Mouse (Mus musculus) thymus, adult 2 months (tissue): ENCODE measurements around the gene Arhgef11. TPM values are rescaled to one million over a fixed set of nuclear protein-coding genes. Genes with fewer than 3 reads are reported as not detected.

Experiments used
- DNase-seq: peaks from one replicate; pipeline ENCODE4 v3.0.0; 2021
- H3K27ac ChIP-seq: fragments of 200-500 bp; 2 replicates; pipeline ENCODE4 v1.5.1; 2012; ENCODE audit warnings: low read length, control low read depth; ENCODE audit not compliant: control insufficient read depth, insufficient read depth
- H3K27me3 ChIP-seq: fragments of 200-500 bp; 2 replicates; pipeline ENCODE4 v1.6.1; 2012; ENCODE audit warnings: mild to moderate bottlenecking, low read length, moderate library complexity, mixed read lengths; ENCODE audit not compliant: control insufficient read depth, insufficient read depth
- H3K36me3 ChIP-seq: fragments of 200-500 bp; 2 replicates; pipeline ENCODE4 v1.6.1; 2012; ENCODE audit warnings: mild to moderate bottlenecking, low read length, moderate library complexity; ENCODE audit not compliant: control insufficient read depth, insufficient read depth
- H3K4me1 ChIP-seq: fragments of 200-500 bp; replicated peaks from 2 replicates; pipeline ENCODE4 v1.6.1; 2012; ENCODE audit warnings: low read length; ENCODE audit not compliant: control insufficient read depth, insufficient read depth
- H3K4me3 ChIP-seq: fragments of 200-500 bp; 2 replicates; pipeline ENCODE4 v1.5.1; 2012; ENCODE audit warnings: mild to moderate bottlenecking, low read length, control low read depth, moderate library complexity; ENCODE audit not compliant: control insufficient read depth, insufficient read depth
- CTCF ChIP-seq: fragments of 200-500 bp; IDR thresholded peaks from 2 replicates; pipeline ENCODE4 v1.5.1; 2012; ENCODE audit warnings: mild to moderate bottlenecking, control low read depth, low read length, moderate library complexity, borderline replicate concordance; ENCODE audit not compliant: control insufficient read depth, poor library complexity, insufficient read depth; ENCODE audit errors: extremely low read depth
- POLR2A ChIP-seq: fragments of 200-500 bp; IDR thresholded peaks from 2 replicates; pipeline ENCODE4 v1.6.1; 2012; ENCODE audit warnings: mild to moderate bottlenecking, low read length, control low read depth, moderate library complexity; ENCODE audit not compliant: control insufficient read depth, poor library complexity, insufficient read depth; ENCODE audit errors: extremely low read depth
- WGBS: fragments of 180-500 bp; shearing (Covaris S2); methylation state at CpG from one replicate; pipeline ENCODE4 v1.1.7; 2018; 5-methylcytosine and 5-hydroxymethylcytosine counted together
- polyA plus RNA-seq: library from polyadenylated mRNA; depleted of rRNA; stranded (reverse); fragments of >200 nt; gene quantifications from 2 replicates; pipeline ENCODE4 v1.2.3, GENCODE M21; 2012; rRNA removed

The Arhgef11 gene
- polyA plus RNA-seq, 1 experiment: 37.0 TPM

DNA sequence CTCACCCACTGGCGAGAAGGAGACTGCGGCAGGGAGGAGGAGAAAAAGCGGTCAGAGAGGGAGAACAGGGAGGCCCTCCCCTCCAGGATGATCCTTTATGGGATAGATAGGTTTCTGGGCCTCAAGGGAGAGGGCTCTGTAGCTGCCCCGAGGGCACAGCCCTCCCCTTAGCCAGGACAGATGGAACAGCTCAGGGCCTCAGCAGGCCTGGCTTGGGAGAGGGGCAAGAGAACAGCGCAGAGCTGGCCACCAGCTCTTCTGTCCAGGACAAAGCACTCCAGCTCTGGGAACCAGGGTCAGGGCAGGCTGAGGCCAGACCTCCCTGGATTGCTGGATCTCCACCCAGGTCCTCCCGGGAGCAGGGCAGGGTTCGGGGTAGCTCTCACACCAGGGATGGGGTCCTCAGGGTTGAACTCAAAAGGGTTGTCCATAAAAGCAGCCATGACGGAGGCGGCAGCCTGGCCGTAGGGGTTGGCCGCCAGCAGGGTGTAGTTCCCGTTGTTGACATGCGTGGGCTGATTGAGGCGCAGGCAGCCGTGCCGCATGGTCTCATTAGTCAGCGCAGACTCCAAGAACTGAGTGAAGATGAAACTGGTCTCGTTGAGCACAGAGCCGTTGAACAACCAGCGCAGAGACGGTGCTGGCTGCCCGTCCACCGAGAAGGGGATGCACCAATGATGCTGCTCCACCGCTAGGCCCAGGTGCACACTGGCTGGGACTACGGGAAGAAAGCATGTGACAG is 166.1 kb downstream of the Arhgef11 start:
- DNase-seq: no peak
- Histone ChIP-seq H3K36me3 (no peaks in the 10 kb centered on the region), H3K4me1 (no peaks in the 10 kb centered on the region), H3K27ac (no peak overlapping the region), H3K27me3 (no peaks in the 10 kb centered on the region), H3K4me3 (no peak overlapping the region)
- 91% methylated on average over 25 of the region's 25 CpGs for whole genome bisulfite sequencing
- TF ChIP-seq CTCF: no peak
- no peak for TF ChIP-seq POLR2A

DNA sequence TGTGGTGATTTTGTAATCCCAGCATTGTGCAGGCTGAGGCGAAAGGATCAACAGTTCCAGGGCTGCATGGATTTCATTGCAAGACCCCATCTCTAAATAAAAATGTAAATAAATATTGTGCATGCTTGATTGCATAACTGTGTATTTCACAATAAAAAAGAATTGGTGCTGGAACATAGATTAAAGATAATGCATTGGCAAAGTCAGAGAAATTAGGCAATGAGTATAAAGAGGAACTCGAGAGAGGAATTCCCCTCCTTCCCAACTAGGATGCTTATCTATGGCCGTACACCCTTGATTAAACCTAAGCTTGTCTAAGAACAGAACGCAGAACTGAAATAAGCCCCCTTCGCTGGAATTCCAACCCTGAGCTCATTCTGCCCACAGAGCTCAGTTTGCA is 167.8 kb downstream of the Arhgef11 start:
- no peak for DNase-seq
- Histone ChIP-seq H3K4me3 (no peak overlapping the region), H3K4me1 (no peaks in the 10 kb centered on the region), H3K36me3 (no peaks in the 10 kb centered on the region), H3K27me3 (no peaks in the 10 kb centered on the region), H3K27ac (no peak overlapping the region)
- 66% methylated on average over 5 of the region's 5 CpGs for WGBS
- no peak for TF ChIP-seq CTCF
- no peak for TF ChIP-seq POLR2A

DNA sequence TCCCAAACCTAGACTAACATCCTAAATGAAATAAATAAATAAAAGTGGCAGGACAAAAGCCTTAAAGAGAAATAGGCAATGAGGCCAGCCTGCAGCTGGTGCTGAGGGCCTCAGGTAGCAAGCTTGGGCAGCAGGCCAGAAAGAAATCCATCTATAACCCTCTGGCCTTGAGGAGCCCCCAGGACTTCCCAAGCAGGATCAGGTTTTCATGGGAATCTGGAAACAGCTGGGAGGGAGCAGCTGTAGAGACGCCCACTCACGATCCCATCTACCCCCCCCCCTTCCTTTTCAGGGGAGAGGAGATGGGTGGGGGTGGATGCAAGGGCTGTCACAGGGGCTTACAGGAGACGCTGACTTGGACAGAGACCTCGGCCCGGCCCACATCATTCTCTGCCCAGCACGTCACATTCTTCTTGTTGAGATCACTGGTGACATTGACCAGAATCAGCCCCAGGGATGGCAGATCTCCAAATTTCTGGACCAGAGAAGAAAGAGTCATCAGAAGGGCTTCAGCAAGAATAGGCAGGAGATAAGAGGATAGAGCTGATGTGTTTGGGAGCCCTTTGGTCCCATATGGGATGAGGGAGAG is 168.4 kb downstream of the Arhgef11 start:
- no peak for DNase-seq
- TF ChIP-seq POLR2A (no peak), CTCF (no peak)
- Histone ChIP-seq H3K4me3 (no peak overlapping the region), H3K27me3 (no peaks in the 10 kb centered on the region), H3K36me3 (no peaks in the 10 kb centered on the region), H3K4me1 (no peaks in the 10 kb centered on the region), H3K27ac (no peak overlapping the region)
- WGBS: 85% methylated on average over 6 of the region's 6 CpGs

Other genes with a start within 250 kb of the Arhgef11 start
- gene Fcrl1, start 241.2 kb upstream of the Arhgef11 start, polyA plus RNA-seq: 3.1 and 3.4 TPM in 2 replicates
- gene Fcrl5, start 181.8 kb upstream of the Arhgef11 start, polyA plus RNA-seq: 0.55 and 0.86 TPM in 2 replicates
- 38.4 and 40.9 TPM in 2 replicates for gene Etv3, start 92.2 kb upstream of the Arhgef11 start, polyA plus RNA-seq
- 0.39 and 0.56 TPM in 2 replicates for gene Lrrc71, start 131.1 kb downstream of the Arhgef11 start, polyA plus RNA-seq
- gene Ntrk1, start 177.6 kb downstream of the Arhgef11 start, polyA plus RNA-seq: 0.67 and 0.89 TPM in 2 replicates
- gene Insrr, start 179.4 kb downstream of the Arhgef11 start, polyA plus RNA-seq: 0.58 and 0.64 TPM in 2 replicates
- 17.5 and 19.8 TPM in 2 replicates for gene Pear1, start 206.7 kb downstream of the Arhgef11 start, polyA plus RNA-seq
- gene Sh2d2a, start 229.2 kb downstream of the Arhgef11 start, polyA plus RNA-seq: 179 and 180 TPM in 2 replicates